Mouse (Mus musculus) liver, embryonic 14.5 days (tissue): ENCODE results near the gene Actl10. TPM values are rescaled to one million over a fixed set of nuclear protein-coding genes. Genes with fewer than 3 reads are reported as not detected.
A peak's percentile ranks its signal among the peaks of the same experiment; 100 is the strongest.

Experiments
- ATAC-seq: fragments of 200-750 bp; cut with Nextera tagmentation; 2 replicates; pipeline ENCODE4 v1.8.0; 2017; ENCODE audit warnings: moderate number of reproducible peaks, mild to moderate bottlenecking, moderate library complexity; ENCODE audit not compliant: insufficient read depth
- DNase-seq, 3 experiments: peaks; one replicate each; pipeline ENCODE4 v3.0.0-alpha.2; 2012 to 2013; ENCODE audit warnings: low read depth in 3 of 3, low spot score in 3 of 3
- H3K27ac ChIP-seq: fragments of 300-500 bp; sonication (generic); 2 replicates; pipeline ENCODE4 v1.5.1; 2014; ENCODE audit warnings: moderate library complexity, mild to moderate bottlenecking, control low read depth, inconsistent platforms
- H3K27me3 ChIP-seq: fragments of 300-500 bp; sonication (generic); 2 replicates; pipeline ENCODE4 v1.6.1; 2014; ENCODE audit warnings: mild to moderate bottlenecking, low read length, moderate library complexity; ENCODE audit not compliant: control insufficient read depth, insufficient read depth
- H3K36me3 ChIP-seq: fragments of 300-500 bp; sonication (generic); replicated peaks from 2 replicates; pipeline ENCODE4 v1.6.1; 2014; ENCODE audit warnings: low read depth; ENCODE audit not compliant: control insufficient read depth, insufficient read depth
- H3K4me1 ChIP-seq, 2 experiments: fragments of 200-500 bp in 1 of 2; fragments of 300-500 bp in 1 of 2; sonication (generic) in 1 of 2; replicated peaks; 2 replicates each; pipeline ENCODE4 v1.6.1; 2012 to 2014; ENCODE audit warnings: antibody characterized with exemption in 1 of 2, inconsistent platforms in 1 of 2, low read length in 1 of 2; ENCODE audit not compliant: control insufficient read depth in 2 of 2, insufficient read depth in 2 of 2
- H3K4me2 ChIP-seq: fragments of 300-500 bp; sonication (generic); 2 replicates; pipeline ENCODE4 v1.6.1; 2014; ENCODE audit warnings: low read depth, mild to moderate bottlenecking, control low read depth, moderate library complexity
- H3K4me3 ChIP-seq, 2 experiments: fragments of 200-500 bp in 1 of 2; fragments of 300-500 bp in 1 of 2; sonication (generic) in 1 of 2; 2 replicates each; pipeline ENCODE4 v1.5.1; 2012 to 2014; ENCODE audit warnings: low read depth in 2 of 2, low read length in 2 of 2, mild to moderate bottlenecking in 2 of 2, control low read depth in 1 of 2, inconsistent platforms in 1 of 2, moderate library complexity in 1 of 2; ENCODE audit not compliant: insufficient read depth in 1 of 2
- H3K9ac ChIP-seq: fragments of 300-500 bp; sonication (generic); replicated peaks from 2 replicates; pipeline ENCODE4 v1.6.1; 2014; ENCODE audit warnings: mild to moderate bottlenecking, control low read depth, moderate library complexity
- H3K9me3 ChIP-seq: fragments of 300-500 bp; sonication (generic); 2 replicates; pipeline ENCODE4 v1.6.1; 2016; ENCODE audit warnings: low read length, mixed read lengths; ENCODE audit not compliant: control insufficient read depth
- CTCF ChIP-seq: IDR thresholded peaks from 2 replicates; pipeline ENCODE4 v1.5.1; 2016; ENCODE audit warnings: antibody characterized with exemption, low read depth, control low read depth
- EP300 ChIP-seq: IDR thresholded peaks from 2 replicates; pipeline ENCODE4 v1.6.1; 2016; ENCODE audit warnings: antibody characterized with exemption, low read depth
- WGBS: fragments of 180-500 bp; shearing (Covaris S2); extraction: QIAGEN DNeasy Blood & Tissue Kit; methylation state at CpG from one replicate; pipeline ENCODE4 v1.1.7; 2014; ENCODE audit not compliant: insufficient replicate concordance; 5-methylcytosine and 5-hydroxymethylcytosine counted together
- polyA plus RNA-seq, 2 experiments: library from polyadenylated mRNA; depleted of rRNA in 1 of 2; stranded (reverse) in 1 of 2; unstranded in 1 of 2; fragments of >200 nt; fragmentation: Nextera tagmentation in 1 of 2; extraction: Ambion mirVana in 1 of 2; gene quantifications; 2 replicates each; pipeline versions ENCODE4 v1.2.1 to v1.2.3; 2012 to 2014

Gene Actl10
- polyA plus RNA-seq, 2 experiments, result not detected

- 48% methylated on average over 5 of the region's 5 CpGs for WGBS
- Histone ChIP-seq H3K4me1 (peaks cover 5% of the 10 kb centered on the region in 2 experiments; a peak in 3 of 4 replicates), H3K4me2 (no peak overlapping the region), H3K27me3 (no peaks in the 10 kb centered on the region), H3K27ac (no peak overlapping the region), H3K36me3 (peaks cover 12% of the 10 kb centered on the region), H3K9ac (no peak overlapping the region), H3K4me3 (no peak overlapping the region), H3K9me3 (no peaks in the 10 kb centered on the region)
- TF ChIP-seq CTCF (no peak), EP300 (no peak)
- DNase-seq (no peak), ATAC-seq (no peak)
These were observed 5.7 kb downstream of the Actl10 start for GRCm38 (mm10) chr2:154557184-154557832.

- peak within 1 kb of the TSS; percentile 0; the same call in 1 of the 2 replicates for H3K9ac ChIP-seq
- ATAC-seq (peak; percentile 78), DNase-seq (no peak)
These were observed 6.9 kb downstream of the Actl10 start, which contains the start of gene Necab3 for GRCm38 (mm10) chr2:154558264-154559039. Gene Necab3, minus strand, starts transcription at chr2:154558890.

DNA sequence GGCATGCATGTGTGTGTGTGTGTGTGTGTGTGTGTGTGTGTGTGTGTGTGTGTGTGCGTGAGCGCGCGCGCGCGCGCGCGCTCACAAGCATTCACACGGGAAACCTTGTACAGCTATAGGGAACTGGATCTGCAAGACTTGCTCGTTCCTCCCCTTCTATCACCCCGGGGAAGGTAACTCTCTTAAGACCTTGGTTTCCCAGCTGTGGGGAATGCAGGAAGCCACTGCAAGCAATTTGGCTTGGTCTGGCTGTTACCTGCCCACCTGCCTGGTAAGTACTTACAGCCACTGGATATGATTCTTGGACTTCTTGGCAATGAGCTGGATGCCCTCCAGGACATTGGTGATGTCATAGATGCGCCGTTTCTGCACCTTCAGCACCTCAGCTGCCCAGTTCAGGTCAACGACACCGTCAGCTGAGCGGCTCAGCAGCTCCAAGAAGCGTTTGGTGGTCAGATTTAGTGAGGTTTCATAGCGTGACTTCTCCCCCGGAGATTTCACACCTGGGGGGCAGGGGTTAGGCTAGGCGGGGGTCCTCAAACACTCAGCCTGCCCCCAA is 12.1 kb downstream of the Actl10 start:
- no peak overlapping the region for H3K4me2 ChIP-seq
- H3K4me1 ChIP-seq, result peaks cover 13 to 20% of the 10 kb centered on the region in 2 experiments; a peak in 3 of 4 replicates
- no peak for ATAC-seq
- TF ChIP-seq EP300, result no peak
- TF ChIP-seq CTCF, result no peak
- H3K27ac ChIP-seq, result no peak overlapping the region
- peaks cover 35% of the 10 kb centered on the region for H3K36me3 ChIP-seq
- no peaks in the 10 kb centered on the region for H3K27me3 ChIP-seq
- 87% methylated on average over 22 of the region's 22 CpGs for WGBS
- H3K9ac ChIP-seq, result no peak overlapping the region
- no peak for DNase-seq
- H3K4me3 ChIP-seq, result no peak overlapping the region
- H3K9me3 ChIP-seq, result no peaks in the 10 kb centered on the region

More at GRCm38 (mm10) chr2:154558264-154559039, 6.9 kb downstream of the Actl10 start, which contains the start of gene Necab3:
- H3K27me3 ChIP-seq, result no peaks in the 10 kb centered on the region
- peak within 1 kb of the TSS; percentile 51 for H3K4me2 ChIP-seq
- H3K9me3 ChIP-seq, result no peaks in the 10 kb centered on the region
- WGBS, result 3% methylated on average over 34 of the region's 34 CpGs
- H3K27ac ChIP-seq, result no peak within 1 kb of the TSS
- H3K36me3 ChIP-seq, result peaks cover 23% of the 10 kb centered on the region
- peak within 1 kb of the TSS; percentile 5 to 39 for H3K4me3 ChIP-seq
- peaks cover 4 to 5% of the 10 kb centered on the region in 2 experiments; a peak in 3 of 4 replicates for H3K4me1 ChIP-seq
- TF ChIP-seq CTCF (no peak), EP300 (no peak)

GRCm38 (mm10) chr2:154565562-154565961 is 14.0 kb downstream of the Actl10 start:
- no peak for TF ChIP-seq EP300
- no peak for TF ChIP-seq CTCF
- H3K27me3 ChIP-seq, result no peaks in the 10 kb centered on the region
- peaks cover 33% of the 10 kb centered on the region for H3K36me3 ChIP-seq
- ATAC-seq (no peak), DNase-seq (no peak)
- WGBS, result 80% methylated on average over 3 of the region's 3 CpGs
- no peak overlapping the region for H3K4me3 ChIP-seq
- no peak overlapping the region for H3K4me2 ChIP-seq
- H3K4me1 ChIP-seq, result peaks cover 13 to 25% of the 10 kb centered on the region in 2 experiments
- no peak overlapping the region for H3K9ac ChIP-seq
- no peak overlapping the region for H3K27ac ChIP-seq
- H3K9me3 ChIP-seq, result no peaks in the 10 kb centered on the region

- TF ChIP-seq EP300, result no peak
- no peak for TF ChIP-seq CTCF
- Histone ChIP-seq H3K9me3 (no peaks in the 10 kb centered on the region), H3K27me3 (no peaks in the 10 kb centered on the region), H3K36me3 (peaks cover 27% of the 10 kb centered on the region), H3K4me2 (no peak overlapping the region; the same call in 1 of the 2 replicates), H3K9ac (peak overlapping the region; percentile 27; the same call in 1 of the 2 replicates), H3K27ac (no peak overlapping the region), H3K4me3 (no peak overlapping the region), H3K4me1 (peaks cover 19 to 34% of the 10 kb centered on the region in 2 experiments)
- ATAC-seq (no peak), DNase-seq (no peak)
- 78% methylated on average over 8 of the region's 8 CpGs for WGBS
These were observed 15.1 kb downstream of the Actl10 start for GRCm38 (mm10) chr2:154566641-154567040.
